Mouse (Mus musculus): ENCODE measurements around the gene Lgr4. TPM values are rescaled to one million over a fixed set of nuclear protein-coding genes. Genes with fewer than 3 reads are reported as not detected.

Gene Lgr4
- polyA plus RNA-seq, 1 experiment: 8.6 TPM

GRCm38 (mm10) chr2:109969926-109970532, 52.6 kb downstream of the Lgr4 start:
- H3K4me1 ChIP-seq (ENCODE audit: control insufficient read depth, insufficient read depth, insufficient read length, low read length): no peaks in the 10 kb centered on the region; the same call in none of the 2 replicates
- no peak overlapping the region for H3K27ac ChIP-seq (replicated peaks; ENCODE audit: low read depth, low read length)
- no peak overlapping the region for H3K4me3 ChIP-seq (ENCODE audit: insufficient read depth, low read depth, low read length)

GRCm38 (mm10) chr2:109970744-109971410, 53.4 kb downstream of the Lgr4 start:
- no peak overlapping the region for H3K27ac ChIP-seq (replicated peaks; ENCODE audit: low read depth, low read length)
- no peak overlapping the region for H3K4me3 ChIP-seq (ENCODE audit: insufficient read depth, low read depth, low read length)
- no peaks in the 10 kb centered on the region; the same call in none of the 2 replicates for H3K4me1 ChIP-seq (ENCODE audit: control insufficient read depth, insufficient read depth, insufficient read length, low read length)

GRCm38 (mm10) chr2:109972310-109972709, 54.9 kb downstream of the Lgr4 start:
- Histone ChIP-seq H3K27ac (replicated peaks; ENCODE audit: low read depth, low read length) (no peak overlapping the region), H3K4me3 (ENCODE audit: insufficient read depth, low read depth, low read length) (no peak overlapping the region), H3K4me1 (ENCODE audit: control insufficient read depth, insufficient read depth, insufficient read length, low read length) (no peaks in the 10 kb centered on the region; the same call in none of the 2 replicates)

GRCm38 (mm10) chr2:109972922-109973321, 55.5 kb downstream of the Lgr4 start:
- H3K4me1 ChIP-seq (ENCODE audit: control insufficient read depth, insufficient read depth, insufficient read length, low read length): no peaks in the 10 kb centered on the region; the same call in none of the 2 replicates
- H3K27ac ChIP-seq (replicated peaks; ENCODE audit: low read depth, low read length): no peak overlapping the region
- H3K4me3 ChIP-seq (ENCODE audit: insufficient read depth, low read depth, low read length): no peak overlapping the region

GRCm38 (mm10) chr2:109974807-109975206, 57.4 kb downstream of the Lgr4 start:
- H3K4me3 ChIP-seq (ENCODE audit: insufficient read depth, low read depth, low read length): no peak overlapping the region
- H3K27ac ChIP-seq (replicated peaks; ENCODE audit: low read depth, low read length): no peak overlapping the region
- no peaks in the 10 kb centered on the region; the same call in none of the 2 replicates for H3K4me1 ChIP-seq (ENCODE audit: control insufficient read depth, insufficient read depth, insufficient read length, low read length)

GRCm38 (mm10) chr2:109976181-109976580, 58.7 kb downstream of the Lgr4 start:
- Histone ChIP-seq H3K4me3 (ENCODE audit: insufficient read depth, low read depth, low read length) (no peak overlapping the region), H3K4me1 (ENCODE audit: control insufficient read depth, insufficient read depth, insufficient read length, low read length) (peaks cover 3% of the 10 kb centered on the region; the same call in 1 of the 2 replicates), H3K27ac (replicated peaks; ENCODE audit: low read depth, low read length) (no peak overlapping the region)

GRCm38 (mm10) chr2:109977322-109977721, 59.9 kb downstream of the Lgr4 start:
- no peak overlapping the region for H3K27ac ChIP-seq (replicated peaks; ENCODE audit: low read depth, low read length)
- H3K4me1 ChIP-seq (ENCODE audit: control insufficient read depth, insufficient read depth, insufficient read length, low read length): peaks cover 3% of the 10 kb centered on the region; the same call in 1 of the 2 replicates

GRCm38 (mm10) chr2:109979209-109979608, 61.8 kb downstream of the Lgr4 start:
- H3K4me3 ChIP-seq (ENCODE audit: insufficient read depth, low read depth, low read length): no peak overlapping the region
- no peak overlapping the region for H3K27ac ChIP-seq (replicated peaks; ENCODE audit: low read depth, low read length)
- peaks cover 3% of the 10 kb centered on the region; the same call in 1 of the 2 replicates for H3K4me1 ChIP-seq (ENCODE audit: control insufficient read depth, insufficient read depth, insufficient read length, low read length)

More at GRCm38 (mm10) chr2:109977322-109977721, 59.9 kb downstream of the Lgr4 start:
- no peak overlapping the region for H3K4me3 ChIP-seq (ENCODE audit: insufficient read depth, low read depth, low read length)

GRCm38 (mm10) chr2:109983435-109983834, 66.0 kb downstream of the Lgr4 start:
- H3K4me1 ChIP-seq (ENCODE audit: control insufficient read depth, insufficient read depth, insufficient read length, low read length): peaks cover 3% of the 10 kb centered on the region; the same call in 1 of the 2 replicates
- no peak overlapping the region for H3K27ac ChIP-seq (replicated peaks; ENCODE audit: low read depth, low read length)
- no peak overlapping the region for H3K4me3 ChIP-seq (ENCODE audit: insufficient read depth, low read depth, low read length)

GRCm38 (mm10) chr2:109984930-109985329, 67.5 kb downstream of the Lgr4 start:
- H3K27ac ChIP-seq (replicated peaks; ENCODE audit: low read depth, low read length): no peak overlapping the region
- no peak overlapping the region for H3K4me3 ChIP-seq (ENCODE audit: insufficient read depth, low read depth, low read length)
- H3K4me1 ChIP-seq (ENCODE audit: control insufficient read depth, insufficient read depth, insufficient read length, low read length): peaks cover 3% of the 10 kb centered on the region; the same call in 1 of the 2 replicates

GRCm38 (mm10) chr2:109985560-109985959, 68.1 kb downstream of the Lgr4 start:
- Histone ChIP-seq H3K27ac (replicated peaks; ENCODE audit: low read depth, low read length) (no peak overlapping the region), H3K4me1 (ENCODE audit: control insufficient read depth, insufficient read depth, insufficient read length, low read length) (no peaks in the 10 kb centered on the region), H3K4me3 (ENCODE audit: insufficient read depth, low read depth, low read length) (no peak overlapping the region)

- Histone ChIP-seq H3K4me3 (ENCODE audit: insufficient read depth, low read depth, low read length) (no peak overlapping the region), H3K4me1 (ENCODE audit: control insufficient read depth, insufficient read depth, insufficient read length, low read length) (no peaks in the 10 kb centered on the region), H3K27ac (replicated peaks; ENCODE audit: low read depth, low read length) (no peak overlapping the region)
Measured at GRCm38 (mm10) chr2:109986036-109986785, 68.8 kb downstream of the Lgr4 start.

- H3K4me3 ChIP-seq (ENCODE audit: insufficient read depth, low read depth, low read length): no peak overlapping the region
- H3K4me1 ChIP-seq (ENCODE audit: control insufficient read depth, insufficient read depth, insufficient read length, low read length): no peaks in the 10 kb centered on the region
- H3K27ac ChIP-seq (replicated peaks; ENCODE audit: low read depth, low read length): no peak overlapping the region
Measured at GRCm38 (mm10) chr2:109987946-109988345, 70.5 kb downstream of the Lgr4 start.

- Histone ChIP-seq H3K4me3 (ENCODE audit: insufficient read depth, low read depth, low read length) (no peak overlapping the region), H3K27ac (replicated peaks; ENCODE audit: low read depth, low read length) (no peak overlapping the region), H3K4me1 (ENCODE audit: control insufficient read depth, insufficient read depth, insufficient read length, low read length) (no peaks in the 10 kb centered on the region)
Measured at GRCm38 (mm10) chr2:109989196-109989595, 71.7 kb downstream of the Lgr4 start.
